Mouse (Mus musculus): ENCODE measurements around the gene Rapgef3.
A peak's percentile ranks its signal among the peaks of the same experiment; 100 is the strongest.

Rapgef3 gene

DNA sequence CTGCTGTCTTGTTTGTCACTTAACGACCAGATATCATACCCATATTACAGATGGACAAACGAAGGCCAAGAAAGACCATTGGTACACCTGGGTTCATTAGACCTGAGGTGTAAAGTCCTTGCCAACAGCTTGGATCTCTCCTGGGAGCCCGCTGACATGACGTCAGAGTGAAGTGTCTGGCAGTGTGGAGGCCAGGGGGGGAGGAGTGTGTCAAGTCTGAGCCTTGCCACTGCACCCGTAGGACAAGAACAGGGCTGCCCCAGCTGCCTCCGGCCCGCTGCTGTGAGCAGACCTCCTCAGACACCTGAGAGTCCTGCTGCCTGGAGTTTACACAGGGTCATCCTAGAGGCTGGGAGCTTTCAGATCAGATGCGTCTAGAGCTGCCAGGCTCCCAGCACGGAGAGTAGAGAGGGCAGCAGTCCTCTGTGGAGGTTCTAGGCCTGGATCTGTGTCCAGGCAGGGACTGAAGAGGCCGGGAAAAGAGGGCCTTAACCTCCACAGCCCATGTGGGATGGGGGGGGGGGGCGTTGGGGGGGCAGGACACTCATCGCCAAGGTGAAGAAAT lies 23.7 kb downstream of the Rapgef3 start:
- no peak for DNase-seq

- DNase-seq = no peak
Measured at GRCm38 (mm10) chr15:97743210-97743609, 24.6 kb downstream of the Rapgef3 start.

- DNase-seq = no peak
Measured at GRCm38 (mm10) chr15:97742600-97742999, 25.2 kb downstream of the Rapgef3 start.

DNA sequence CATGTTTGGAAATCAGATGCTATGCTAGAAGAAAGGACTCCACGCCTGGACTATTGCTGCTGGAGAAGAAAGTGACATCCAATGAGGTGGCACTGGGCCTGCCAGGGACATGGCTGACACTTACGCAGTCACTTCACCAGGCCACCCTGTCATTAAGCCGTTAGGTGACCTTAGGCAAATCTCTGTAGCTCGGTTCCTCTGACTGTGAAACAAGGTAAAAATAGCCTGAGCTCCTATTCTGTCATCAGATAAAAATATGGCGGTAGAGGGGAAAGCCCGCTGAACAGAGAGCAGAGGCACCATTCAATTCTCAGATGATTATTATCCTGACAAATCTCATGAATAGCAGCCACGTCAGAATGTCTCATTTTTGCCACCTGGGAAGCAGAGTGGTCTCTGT lies 25.7 kb downstream of the Rapgef3 start:
- DNase-seq = no peak

- DNase-seq = no peak
Measured at GRCm38 (mm10) chr15:97741662-97742061, 26.1 kb downstream of the Rapgef3 start.

- DNase-seq = no peak
Measured at GRCm38 (mm10) chr15:97740283-97740732, 27.5 kb downstream of the Rapgef3 start.

- no peak for DNase-seq
Measured at GRCm38 (mm10) chr15:97738923-97739322, 28.8 kb downstream of the Rapgef3 start.

DNA sequence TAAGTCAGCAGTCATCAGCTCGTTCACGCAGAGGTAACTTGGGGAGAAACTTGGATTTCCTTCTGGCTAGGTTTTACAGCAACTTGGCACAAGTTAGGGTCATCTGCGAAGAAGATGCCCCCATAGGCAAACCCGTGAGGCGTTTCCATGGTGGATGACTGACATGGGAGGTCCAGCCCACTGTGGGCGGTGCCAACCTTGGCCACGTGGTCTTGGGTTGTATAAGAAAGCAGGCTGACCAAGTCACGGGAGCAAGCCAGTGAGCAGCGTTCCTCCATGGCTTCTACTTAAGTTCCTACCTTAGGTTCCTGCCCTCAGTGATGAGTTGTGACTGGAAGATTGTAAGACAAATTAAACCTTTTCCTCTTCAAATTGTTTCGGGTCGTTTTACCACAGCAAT lies 35.8 kb downstream of the Rapgef3 start:
- DNase-seq = no peak

- DNase-seq = no peak
Measured at GRCm38 (mm10) chr15:97731111-97731510, 36.7 kb downstream of the Rapgef3 start, which contains the start of gene Endou. Gene Endou, minus strand, starts transcription at chr15:97731339.

GRCm38 (mm10) chr15:97730365-97730764 lies 37.4 kb downstream of the Rapgef3 start:
- no peak for DNase-seq

- no peak for DNase-seq
Measured at GRCm38 (mm10) chr15:97728804-97729203, 39.0 kb downstream of the Rapgef3 start.

- no peak for DNase-seq
Measured at GRCm38 (mm10) chr15:97728394-97728793, 39.4 kb downstream of the Rapgef3 start.

DNA sequence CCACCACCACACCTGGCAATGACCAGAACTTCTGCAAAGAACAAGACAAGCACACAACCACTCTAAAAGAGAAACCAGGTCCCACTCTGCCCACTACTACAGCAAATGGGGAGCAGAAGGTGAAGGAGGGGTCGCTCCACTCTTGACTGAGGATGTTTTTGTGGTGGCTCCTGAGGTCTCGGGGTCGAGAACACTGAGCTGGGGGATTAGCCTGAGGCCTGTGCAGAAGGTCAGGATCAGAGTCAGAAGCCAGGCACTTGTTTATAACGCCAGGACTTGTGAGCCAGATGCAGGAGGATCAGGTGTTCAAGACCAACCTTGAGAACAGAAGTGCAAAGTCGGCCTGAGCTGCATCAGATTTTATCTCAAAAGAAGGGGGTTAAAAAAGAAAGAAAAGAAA lies 40.3 kb downstream of the Rapgef3 start:
- DNase-seq = no peak

- DNase-seq = peak; percentile 53
Measured at GRCm38 (mm10) chr15:97727048-97727447, 40.7 kb downstream of the Rapgef3 start.

- DNase-seq = no peak
Measured at GRCm38 (mm10) chr15:97726310-97726709, 41.5 kb downstream of the Rapgef3 start.

- DNase-seq = no peak
Measured at GRCm38 (mm10) chr15:97725198-97725785, 42.5 kb downstream of the Rapgef3 start.

- DNase-seq = no peak
Measured at GRCm38 (mm10) chr15:97724346-97725197, 43.2 kb downstream of the Rapgef3 start.

DNA sequence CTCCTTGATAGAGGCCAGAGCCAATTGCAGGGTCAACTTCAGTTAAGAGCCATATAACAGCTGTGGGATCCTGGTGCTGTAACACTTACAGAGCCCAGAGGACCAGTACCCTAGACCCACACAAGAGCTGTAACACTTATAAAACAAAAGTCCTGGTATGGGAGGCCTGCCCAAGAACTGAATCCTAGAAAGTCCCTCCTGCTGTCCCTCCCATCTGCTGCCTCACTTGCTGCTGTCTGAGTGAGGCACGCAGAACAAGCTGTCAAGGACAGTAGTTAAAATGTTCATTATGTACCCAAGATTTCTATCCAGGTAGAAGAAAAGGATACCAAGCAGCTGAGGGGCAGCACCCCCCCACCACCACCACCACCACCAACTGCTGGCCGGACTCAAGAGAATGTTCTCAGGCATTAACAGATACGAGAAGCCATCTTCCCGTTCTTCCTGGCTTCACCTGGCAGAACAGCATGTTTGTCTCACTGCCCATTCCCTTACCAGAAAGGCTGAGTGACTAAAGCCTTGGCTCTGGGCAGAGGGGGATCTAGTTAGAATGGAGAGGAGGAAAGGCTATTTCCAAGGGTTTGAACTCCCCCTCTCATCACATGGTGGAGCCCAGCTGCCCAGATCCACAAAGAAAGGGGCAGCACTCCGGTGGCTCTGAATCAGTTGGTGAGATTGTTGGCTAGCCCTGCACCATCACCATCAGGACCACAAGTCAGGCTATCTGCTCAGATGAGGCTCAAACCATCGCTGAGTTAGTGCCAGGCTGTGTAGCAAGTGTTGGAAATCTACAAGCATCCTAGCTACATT lies 44.0 kb downstream of the Rapgef3 start:
- DNase-seq = no peak

- DNase-seq = no peak
Measured at GRCm38 (mm10) chr15:97721008-97721701, 46.6 kb downstream of the Rapgef3 start.

- peak; percentile 31 for DNase-seq
Measured at GRCm38 (mm10) chr15:97720026-97720675, 47.6 kb downstream of the Rapgef3 start.

GRCm38 (mm10) chr15:97719494-97719893 lies 48.3 kb downstream of the Rapgef3 start:
- no peak for DNase-seq
